Comparison of ENCODE assay signal across 18 mouse cellular contexts in the genomic region with DNA sequence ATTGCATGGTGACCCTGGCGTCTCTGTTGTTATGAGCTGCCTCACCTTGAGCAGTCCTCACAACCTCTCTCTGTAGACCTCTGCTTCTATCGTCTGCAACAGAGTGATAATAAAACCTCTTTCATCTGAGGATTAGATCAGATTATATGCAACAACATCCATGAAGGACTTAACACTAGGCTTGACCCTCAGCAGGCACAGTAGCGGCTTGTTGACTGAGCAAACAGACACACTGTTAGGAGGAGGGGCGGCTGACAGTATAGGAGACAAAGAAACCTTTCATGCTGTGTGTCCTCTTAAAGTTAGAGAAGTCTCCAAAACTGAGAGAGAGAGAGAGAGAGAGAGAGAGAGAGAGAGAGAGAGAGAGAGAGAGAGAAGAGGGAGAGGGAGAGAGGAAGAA.
"Had no signal": no experiment of that assay in that cellular context is flagged by ENCODE, and none has a peak within 500 bp of the region (broad histone marks: within the 10 kb centered on the region; RNA-seq: fewer than 3 reads in every experiment).

No protein-coding gene starts in this region.

- H3K4me2 ChIP-seq: liver, embryonic 15.5 days; lung, embryonic 15.5 days; midbrain, embryonic 12.5 days; midbrain, embryonic 15.5 days; neural tube, embryonic 12.5 days; stomach, embryonic 15.5 days had no signal

- H3K36me3 ChIP-seq: liver, embryonic 15.5 days; lung, embryonic 15.5 days; midbrain, embryonic 12.5 days; midbrain, embryonic 15.5 days; neural tube, embryonic 12.5 days; stomach, embryonic 15.5 days had no signal

- DNase-seq: liver, postnatal 0 days; lung, adult 2 months; lung, postnatal 14 days; lung, postnatal 36 days; right cerebral cortex, postnatal 14 days; thymus, adult 2 months; thymus, postnatal 25 days; thymus, postnatal 4 days had no signal

- H3K9ac ChIP-seq: liver, embryonic 15.5 days; liver, postnatal 0 days; lung, embryonic 15.5 days; midbrain, embryonic 12.5 days; midbrain, embryonic 15.5 days; neural tube, embryonic 12.5 days; stomach, embryonic 15.5 days had no signal

- H3K4me1 ChIP-seq: liver, embryonic 15.5 days; stomach, embryonic 15.5 days had no signal

- ATAC-seq: liver, postnatal 0 days; lung, postnatal 0 days; midbrain, embryonic 15.5 days had no signal

- H3K9me3 ChIP-seq: liver, embryonic 15.5 days; lung, embryonic 15.5 days; midbrain, embryonic 15.5 days had no signal

- H3K4me3 ChIP-seq: liver, embryonic 15.5 days; lung, embryonic 15.5 days; megakaryocyte, embryonic 14.5 days; midbrain, embryonic 12.5 days; midbrain, embryonic 15.5 days; neural tube, embryonic 12.5 days; stomach, embryonic 15.5 days had no signal

- H3K27ac ChIP-seq: liver, embryonic 15.5 days; lung, embryonic 15.5 days; macrophage; midbrain, embryonic 12.5 days; midbrain, embryonic 15.5 days; neural tube, embryonic 12.5 days; stomach, embryonic 15.5 days; stomach, postnatal 0 days had no signal
